Mouse (Mus musculus) neural tube, embryonic 11.5 days (tissue): ENCODE measurements at regions not wholly inside any gene's neighbourhood (a gene's known extent, or its start where the extent isn't known, plus 50 kb on each side); places are given as distances from the start of the nearest gene placed in this dataset.

Source experiments
- ATAC-seq: fragments of 200-750 bp; cut with Nextera tagmentation; 2 replicates; pipeline ENCODE4 v1.8.0; 2017; ENCODE audit warnings: moderate number of reproducible peaks, mild to moderate bottlenecking, moderate TSS enrichment, moderate library complexity; ENCODE audit not compliant: insufficient read depth, low FRiP score, low TSS enrichment
- DNase-seq: peaks from one replicate; pipeline ENCODE4 v3.0.0-alpha.2; 2015; ENCODE audit warnings: low spot score
- H3K27ac ChIP-seq: fragments of 300-500 bp; sonication (generic); 2 replicates; pipeline ENCODE4 v1.5.1; 2014; ENCODE audit warnings: low read depth, mild to moderate bottlenecking, low read length
- H3K27me3 ChIP-seq: fragments of 300-500 bp; sonication (generic); 2 replicates; pipeline ENCODE4 v1.6.1; 2014; ENCODE audit warnings: mild to moderate bottlenecking, low read length, mixed read lengths; ENCODE audit not compliant: control insufficient read depth, insufficient read depth
- H3K36me3 ChIP-seq: fragments of 300-500 bp; sonication (generic); 2 replicates; pipeline ENCODE4 v1.6.1; 2014; ENCODE audit warnings: mild to moderate bottlenecking, low read length, moderate library complexity, mixed read lengths; ENCODE audit not compliant: control insufficient read depth, insufficient read depth
- H3K4me1 ChIP-seq: fragments of 300-500 bp; sonication (generic); 2 replicates; pipeline ENCODE4 v1.6.1; 2014; ENCODE audit warnings: low read length, mixed read lengths; ENCODE audit not compliant: control insufficient read depth, insufficient read depth
- H3K4me2 ChIP-seq: fragments of 300-500 bp; sonication (generic); 2 replicates; pipeline ENCODE4 v1.6.1; 2014; ENCODE audit warnings: low read depth, mild to moderate bottlenecking, moderate library complexity
- H3K4me3 ChIP-seq: fragments of 300-500 bp; sonication (generic); 2 replicates; pipeline ENCODE4 v1.5.1; 2014; ENCODE audit warnings: low read depth, low read length
- H3K9ac ChIP-seq: fragments of 300-500 bp; sonication (generic); 2 replicates; pipeline ENCODE4 v1.6.1; 2014; ENCODE audit warnings: mild to moderate bottlenecking, low read length
- H3K9me3 ChIP-seq: fragments of 300-500 bp; sonication (generic); 2 replicates; pipeline ENCODE4 v1.6.1; 2016; ENCODE audit warnings: low read length; ENCODE audit not compliant: control insufficient read depth
- WGBS: fragments of 180-500 bp; shearing (Covaris S2); extraction: QIAGEN DNeasy Blood & Tissue Kit; methylation state at CpG from one replicate; pipeline ENCODE4 v1.1.7; 2014; 5-methylcytosine and 5-hydroxymethylcytosine counted together

DNA sequence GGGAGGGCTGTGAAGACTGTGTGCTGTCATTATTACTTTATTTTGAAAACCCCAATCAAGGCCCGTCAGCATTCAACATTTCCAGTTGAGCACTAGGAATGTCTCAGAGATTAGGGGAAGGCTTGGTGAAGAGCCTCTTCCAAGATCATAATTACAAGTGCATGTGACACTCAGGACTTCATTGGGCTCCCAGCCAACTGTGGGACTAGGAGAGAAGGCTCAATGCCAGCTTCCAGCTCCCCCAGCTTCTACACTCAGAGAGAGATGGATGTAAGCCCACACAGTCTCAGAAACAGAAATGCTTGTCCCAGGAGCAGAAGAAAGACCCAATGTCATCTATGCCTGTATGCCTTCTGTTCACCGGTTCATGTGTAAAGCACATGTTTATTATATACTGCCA lies 169.5 kb downstream of the Ttc32 start:
- DNase-seq (no peak), ATAC-seq (no peak)

GRCm38 (mm10) chr12:9212211-9212610 lies 182.4 kb downstream of the Ttc32 start:
- H3K9me3 ChIP-seq, result no peaks in the 10 kb centered on the region
- DNase-seq (no peak), ATAC-seq (no peak)
- no peaks in the 10 kb centered on the region for H3K4me1 ChIP-seq
- no peaks in the 10 kb centered on the region for H3K27me3 ChIP-seq
- 90% methylated on average over 1 of the region's 1 CpGs for WGBS
- H3K36me3 ChIP-seq, result no peaks in the 10 kb centered on the region
- no peak overlapping the region for H3K9ac ChIP-seq
- no peak overlapping the region for H3K4me3 ChIP-seq
- no peak overlapping the region for H3K4me2 ChIP-seq
- H3K27ac ChIP-seq, result no peak overlapping the region

More for the DNA sequence above, 169.5 kb downstream of the Ttc32 start:
- Histone ChIP-seq H3K27ac (no peak overlapping the region), H3K4me2 (no peak overlapping the region), H3K9me3 (no peaks in the 10 kb centered on the region), H3K36me3 (no peaks in the 10 kb centered on the region), H3K27me3 (no peaks in the 10 kb centered on the region), H3K4me1 (no peaks in the 10 kb centered on the region), H3K9ac (no peak overlapping the region), H3K4me3 (no peak overlapping the region)
- WGBS, result 89% methylated on average over 2 of the region's 2 CpGs

DNA sequence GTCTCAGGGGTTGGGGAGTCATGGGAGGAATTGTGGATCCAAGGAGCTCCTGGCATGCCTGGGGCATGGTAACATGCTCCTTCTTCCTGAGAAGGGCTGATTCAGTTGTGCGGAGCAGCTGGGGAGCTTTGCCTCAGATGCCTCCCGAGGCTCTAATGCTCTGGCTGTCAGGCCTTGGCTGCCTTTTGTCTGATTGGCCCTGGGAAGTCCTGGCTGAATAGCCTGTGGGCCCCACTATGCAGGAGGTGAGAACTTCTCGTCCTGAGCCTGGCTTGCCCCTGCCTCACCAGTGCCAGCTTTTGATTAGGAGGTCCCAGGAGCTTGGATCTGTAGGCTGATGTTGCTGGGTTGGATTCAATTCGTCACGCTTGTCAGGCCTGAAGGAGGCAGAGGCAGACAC lies 195.2 kb downstream of the Ttc32 start:
- WGBS, result 56% methylated on average over 5 of the region's 5 CpGs
- H3K36me3 ChIP-seq, result no peaks in the 10 kb centered on the region
- no peaks in the 10 kb centered on the region for H3K4me1 ChIP-seq
- H3K27ac ChIP-seq, result no peak overlapping the region
- H3K9ac ChIP-seq, result no peak overlapping the region
- no peaks in the 10 kb centered on the region for H3K27me3 ChIP-seq
- H3K4me3 ChIP-seq, result no peak overlapping the region
- DNase-seq (no peak), ATAC-seq (no peak)
- H3K9me3 ChIP-seq, result no peaks in the 10 kb centered on the region
- H3K4me2 ChIP-seq, result no peak overlapping the region

DNA sequence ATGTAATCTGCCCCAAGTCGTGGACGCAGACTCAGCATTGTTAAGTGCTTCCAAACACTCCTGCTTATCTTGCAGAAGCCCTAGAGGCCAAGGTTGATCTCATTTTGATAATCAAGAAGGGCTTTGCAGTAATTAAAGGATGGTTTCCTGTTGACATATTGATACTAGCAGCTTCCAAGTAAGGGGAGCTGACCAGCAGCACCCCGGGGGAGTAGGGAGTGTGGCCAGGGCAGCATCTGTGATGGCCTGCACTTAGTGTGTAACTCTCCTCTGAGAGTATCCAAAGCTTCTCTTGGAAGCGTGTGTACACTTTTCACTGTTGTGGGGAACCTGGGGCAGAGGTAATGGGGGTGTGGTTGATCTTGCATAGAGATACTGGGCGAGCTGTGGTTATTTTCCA lies 198.1 kb downstream of the Ttc32 start:
- WGBS, result 92% methylated on average over 5 of the region's 5 CpGs

GRCm38 (mm10) chr12:9228486-9228885 lies 198.7 kb downstream of the Ttc32 start:
- no peak overlapping the region for H3K4me3 ChIP-seq
- no peak overlapping the region for H3K9ac ChIP-seq
- no peak overlapping the region for H3K4me2 ChIP-seq
- no peaks in the 10 kb centered on the region for H3K9me3 ChIP-seq
- no peaks in the 10 kb centered on the region for H3K36me3 ChIP-seq
- no peak overlapping the region for H3K27ac ChIP-seq
- no peak for ATAC-seq
- H3K27me3 ChIP-seq, result no peaks in the 10 kb centered on the region
- DNase-seq, result no peak
- H3K4me1 ChIP-seq, result no peaks in the 10 kb centered on the region
- WGBS, result 82% methylated on average over 2 of the region's 2 CpGs

More for the DNA sequence above, 198.1 kb downstream of the Ttc32 start:
- Histone ChIP-seq H3K36me3 (no peaks in the 10 kb centered on the region), H3K4me3 (no peak overlapping the region), H3K9me3 (no peaks in the 10 kb centered on the region), H3K27me3 (no peaks in the 10 kb centered on the region), H3K4me2 (no peak overlapping the region), H3K27ac (no peak overlapping the region), H3K9ac (no peak overlapping the region), H3K4me1 (no peaks in the 10 kb centered on the region)
- no peak for DNase-seq
- ATAC-seq, result no peak

DNA sequence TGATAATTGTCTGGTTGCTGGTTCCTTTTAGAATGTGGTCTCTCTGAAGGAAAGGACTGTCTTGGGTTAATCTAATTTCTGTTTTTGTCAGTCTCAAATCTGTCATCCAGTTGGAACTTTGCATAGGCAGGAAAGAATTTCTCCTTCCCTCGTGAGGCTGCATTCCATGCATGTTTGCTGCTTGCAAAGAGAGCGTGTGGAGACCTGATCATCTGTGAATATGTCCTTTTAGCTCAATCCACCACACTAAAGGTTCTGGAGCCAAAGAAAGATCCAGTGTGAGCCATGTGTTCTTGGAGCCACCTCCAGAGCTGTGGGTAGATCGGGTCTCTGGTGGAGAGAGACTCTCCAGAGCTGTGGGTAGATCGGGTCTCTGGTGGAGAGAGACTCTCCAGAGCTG lies 200.2 kb downstream of the Ttc32 start:
- no peak overlapping the region for H3K9ac ChIP-seq
- no peaks in the 10 kb centered on the region for H3K9me3 ChIP-seq
- ATAC-seq, result no peak
- no peaks in the 10 kb centered on the region for H3K27me3 ChIP-seq
- no peak for DNase-seq
- H3K4me2 ChIP-seq, result no peak overlapping the region
- no peaks in the 10 kb centered on the region for H3K4me1 ChIP-seq
- H3K27ac ChIP-seq, result no peak overlapping the region
- H3K36me3 ChIP-seq, result no peaks in the 10 kb centered on the region
- H3K4me3 ChIP-seq, result no peak overlapping the region
- 78% methylated on average over 4 of the region's 4 CpGs for WGBS

DNA sequence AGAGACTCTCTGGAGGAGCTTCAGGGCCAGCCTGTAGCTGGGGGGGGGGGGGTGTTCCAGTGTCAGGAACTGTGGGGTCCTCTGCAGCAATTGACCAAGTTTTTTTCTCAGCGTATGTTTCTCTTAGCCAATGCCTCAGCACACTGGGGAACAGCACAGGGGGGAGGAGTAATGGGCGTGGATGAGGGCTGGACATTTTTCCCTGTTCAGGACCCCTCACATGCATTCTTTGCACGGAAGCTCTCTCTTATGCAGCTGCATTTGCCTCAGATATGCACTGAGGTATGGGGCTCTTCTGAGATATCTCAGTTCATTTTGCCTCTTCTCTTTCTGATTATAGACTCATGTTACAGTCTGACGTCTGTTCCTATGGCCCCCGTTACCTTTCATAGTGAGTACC lies 200.8 kb downstream of the Ttc32 start:
- H3K9ac ChIP-seq, result no peak overlapping the region
- H3K36me3 ChIP-seq, result no peaks in the 10 kb centered on the region
- no peaks in the 10 kb centered on the region for H3K27me3 ChIP-seq
- no peak overlapping the region for H3K27ac ChIP-seq
- no peaks in the 10 kb centered on the region for H3K9me3 ChIP-seq
- no peak overlapping the region for H3K4me3 ChIP-seq
- ATAC-seq, result no peak
- no peak overlapping the region for H3K4me2 ChIP-seq
- 78% methylated on average over 5 of the region's 5 CpGs for WGBS
- H3K4me1 ChIP-seq, result no peaks in the 10 kb centered on the region
- DNase-seq, result no peak

DNA sequence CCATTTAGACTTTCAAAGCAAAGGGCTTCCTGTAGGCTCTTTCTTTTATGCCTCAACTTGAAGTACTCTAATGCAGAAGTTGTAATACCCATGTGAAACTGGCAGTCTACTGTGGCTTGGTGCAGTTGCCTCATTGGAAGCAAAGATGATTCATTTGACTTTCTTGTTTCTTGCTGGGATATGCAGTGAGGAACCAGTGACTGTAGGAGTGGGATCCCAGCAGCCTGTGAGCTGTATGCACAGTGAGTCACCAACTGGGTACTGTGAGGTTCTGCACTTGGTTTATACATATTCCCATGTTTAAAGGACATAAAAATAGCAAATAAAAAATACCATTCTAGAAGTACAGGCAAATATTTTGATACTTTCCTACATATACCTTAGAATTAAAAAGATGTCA lies 202.6 kb downstream of the Ttc32 start:
- Histone ChIP-seq H3K27me3 (no peaks in the 10 kb centered on the region), H3K27ac (no peak overlapping the region), H3K9me3 (no peaks in the 10 kb centered on the region), H3K36me3 (no peaks in the 10 kb centered on the region), H3K9ac (no peak overlapping the region), H3K4me1 (no peaks in the 10 kb centered on the region), H3K4me3 (no peak overlapping the region), H3K4me2 (no peak overlapping the region)
- no peak for ATAC-seq
- no peak for DNase-seq

DNA sequence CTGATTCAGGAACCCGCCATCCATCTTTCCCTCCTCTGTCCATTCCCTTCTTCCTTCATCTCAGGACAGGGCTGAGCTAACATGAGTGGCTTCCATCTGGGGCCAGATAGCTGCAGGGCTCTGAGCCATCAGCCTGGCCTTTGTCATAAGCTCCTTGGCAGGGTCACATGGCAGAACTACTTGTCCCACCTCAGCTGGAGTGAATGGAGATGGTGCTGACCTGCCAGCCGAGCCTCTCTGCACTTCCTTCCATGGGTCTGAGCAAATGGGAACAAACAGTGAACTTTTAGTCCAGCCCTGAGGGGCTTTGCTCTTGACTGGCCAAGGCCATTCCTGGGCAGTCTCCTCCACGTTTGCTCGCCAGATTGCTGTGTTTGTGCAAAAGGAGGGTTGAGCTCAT lies 206.1 kb downstream of the Ttc32 start:
- no peaks in the 10 kb centered on the region for H3K4me1 ChIP-seq
- no peak for ATAC-seq
- no peak for DNase-seq

More for the DNA sequence above, 206.1 kb downstream of the Ttc32 start:
- H3K9ac ChIP-seq, result no peak overlapping the region
- no peak overlapping the region for H3K4me2 ChIP-seq
- H3K4me3 ChIP-seq, result no peak overlapping the region
- no peaks in the 10 kb centered on the region for H3K27me3 ChIP-seq
- 83% methylated on average over 4 of the region's 4 CpGs for WGBS
- H3K36me3 ChIP-seq, result no peaks in the 10 kb centered on the region
- no peak overlapping the region for H3K27ac ChIP-seq
- no peaks in the 10 kb centered on the region for H3K9me3 ChIP-seq
